Mouse (Mus musculus): ENCODE measurements around the gene 4930451I11Rik.
A peak's percentile ranks its signal among the peaks of the same experiment; 100 is the strongest.

Gene 4930451I11Rik

GRCm38 (mm10) chr7:126833294-126833693 lies 1.9 kb upstream of the 4930451I11Rik start:
- no peak for DNase-seq (ENCODE audit: low spot score in 2 of 2)

- peak; percentile 61 to 80 for DNase-seq (ENCODE audit: low spot score in 2 of 2)
These were observed 678 bp upstream of the 4930451I11Rik start for GRCm38 (mm10) chr7:126832036-126832598.

GRCm38 (mm10) chr7:126825952-126826351 lies 5.5 kb downstream of the 4930451I11Rik start:
- no peak for DNase-seq (ENCODE audit: low spot score in 2 of 2)

- no peak for DNase-seq (ENCODE audit: low spot score in 2 of 2)
These were observed 6.0 kb downstream of the 4930451I11Rik start for GRCm38 (mm10) chr7:126825403-126825802.

- no peak for DNase-seq (ENCODE audit: low spot score in 2 of 2)
These were observed 7.5 kb downstream of the 4930451I11Rik start for GRCm38 (mm10) chr7:126823940-126824339.

- DNase-seq (ENCODE audit: low spot score in 2 of 2), result no peak
These were observed 8.2 kb downstream of the 4930451I11Rik start for GRCm38 (mm10) chr7:126823202-126823711.

GRCm38 (mm10) chr7:126822741-126823140 lies 8.7 kb downstream of the 4930451I11Rik start:
- no peak for DNase-seq (ENCODE audit: low spot score in 2 of 2)

- peak; percentile 79 to 81 for DNase-seq (ENCODE audit: low spot score in 2 of 2)
These were observed 9.5 kb downstream of the 4930451I11Rik start for GRCm38 (mm10) chr7:126821835-126822511.

- DNase-seq (ENCODE audit: low spot score in 2 of 2), result no peak
These were observed 12.6 kb downstream of the 4930451I11Rik start for GRCm38 (mm10) chr7:126818818-126819217.

GRCm38 (mm10) chr7:126817595-126817994 lies 13.8 kb downstream of the 4930451I11Rik start:
- DNase-seq (ENCODE audit: low spot score in 2 of 2), result no peak

GRCm38 (mm10) chr7:126816494-126816893 lies 14.9 kb downstream of the 4930451I11Rik start:
- no peak for DNase-seq (ENCODE audit: low spot score in 2 of 2)

GRCm38 (mm10) chr7:126815726-126816222 lies 15.7 kb downstream of the 4930451I11Rik start:
- no peak for DNase-seq (ENCODE audit: low spot score in 2 of 2)

- no peak for DNase-seq (ENCODE audit: low spot score in 2 of 2)
These were observed 21.6 kb downstream of the 4930451I11Rik start for GRCm38 (mm10) chr7:126809723-126810369.

- peak; percentile 51 to 52 for DNase-seq (ENCODE audit: low spot score in 2 of 2)
These were observed 22.6 kb downstream of the 4930451I11Rik start for GRCm38 (mm10) chr7:126808703-126809455.

- DNase-seq (ENCODE audit: low spot score in 2 of 2), result no peak
These were observed 24.0 kb downstream of the 4930451I11Rik start for GRCm38 (mm10) chr7:126807405-126807804.

GRCm38 (mm10) chr7:126806956-126807355 lies 24.5 kb downstream of the 4930451I11Rik start:
- DNase-seq (ENCODE audit: low spot score in 2 of 2), result no peak

GRCm38 (mm10) chr7:126803751-126804150 lies 27.7 kb downstream of the 4930451I11Rik start:
- DNase-seq (ENCODE audit: low spot score in 2 of 2), result no peak

GRCm38 (mm10) chr7:126803181-126803580 lies 28.3 kb downstream of the 4930451I11Rik start:
- no peak for DNase-seq (ENCODE audit: low spot score in 2 of 2)

- no peak for DNase-seq (ENCODE audit: low spot score in 2 of 2)
These were observed 29.1 kb downstream of the 4930451I11Rik start for GRCm38 (mm10) chr7:126802134-126802889.

GRCm38 (mm10) chr7:126801057-126801422 lies 30.4 kb downstream of the 4930451I11Rik start:
- no peak for DNase-seq (ENCODE audit: low spot score in 2 of 2)

Measured in natural killer cell, adult 2 months (primary cell).